Mouse (Mus musculus) urinary bladder, postnatal 10 days (tissue): ENCODE measurements around the gene Ddx24.
A peak's percentile ranks its signal among the peaks of the same experiment; 100 is the strongest.

Experiments
- DNase-seq: peaks from one replicate; pipeline ENCODE4 v3.0.0; 2022; ENCODE audit warnings: low spot score

Ddx24 gene

DNA sequence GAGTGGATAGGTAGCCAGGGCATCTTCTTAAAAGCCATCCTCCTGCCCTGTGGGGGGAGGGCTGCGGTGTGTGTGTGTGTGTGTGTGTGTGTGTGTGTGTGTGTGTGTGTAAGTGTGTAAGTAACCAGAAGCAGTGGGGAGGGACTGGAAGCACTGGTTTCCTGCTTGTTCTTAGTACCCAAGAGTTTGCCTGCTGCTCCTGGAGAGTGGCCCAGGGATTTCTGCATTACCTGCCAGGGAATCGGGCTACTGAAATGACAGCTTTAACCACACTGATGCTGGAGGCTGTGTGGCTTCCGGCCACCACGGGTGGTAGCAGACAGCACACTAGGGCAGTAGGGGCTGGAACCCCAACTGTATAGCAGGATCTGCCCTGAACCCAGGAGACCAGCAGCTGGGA is 35.6 kb downstream of the Ddx24 start:
- no peak for DNase-seq

DNA sequence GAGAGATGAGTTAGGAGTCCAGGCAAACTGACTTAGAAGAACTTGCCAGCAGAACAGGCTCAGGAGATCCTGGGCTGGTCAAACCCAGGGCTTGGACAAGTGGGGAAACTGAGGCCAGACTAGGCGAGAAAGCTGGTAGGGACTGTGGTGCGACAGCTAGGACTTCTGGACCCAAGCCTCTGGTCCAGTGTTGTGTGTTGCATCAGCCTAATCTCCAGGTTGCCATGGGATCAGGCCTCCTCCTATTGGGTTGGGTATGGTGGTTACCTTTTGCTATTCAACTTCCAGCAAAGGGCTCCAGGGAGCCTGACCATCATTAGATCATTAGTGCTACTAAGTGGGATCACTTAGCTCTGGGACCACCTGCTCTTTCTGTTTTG is 36.3 kb downstream of the Ddx24 start:
- no peak for DNase-seq

DNA sequence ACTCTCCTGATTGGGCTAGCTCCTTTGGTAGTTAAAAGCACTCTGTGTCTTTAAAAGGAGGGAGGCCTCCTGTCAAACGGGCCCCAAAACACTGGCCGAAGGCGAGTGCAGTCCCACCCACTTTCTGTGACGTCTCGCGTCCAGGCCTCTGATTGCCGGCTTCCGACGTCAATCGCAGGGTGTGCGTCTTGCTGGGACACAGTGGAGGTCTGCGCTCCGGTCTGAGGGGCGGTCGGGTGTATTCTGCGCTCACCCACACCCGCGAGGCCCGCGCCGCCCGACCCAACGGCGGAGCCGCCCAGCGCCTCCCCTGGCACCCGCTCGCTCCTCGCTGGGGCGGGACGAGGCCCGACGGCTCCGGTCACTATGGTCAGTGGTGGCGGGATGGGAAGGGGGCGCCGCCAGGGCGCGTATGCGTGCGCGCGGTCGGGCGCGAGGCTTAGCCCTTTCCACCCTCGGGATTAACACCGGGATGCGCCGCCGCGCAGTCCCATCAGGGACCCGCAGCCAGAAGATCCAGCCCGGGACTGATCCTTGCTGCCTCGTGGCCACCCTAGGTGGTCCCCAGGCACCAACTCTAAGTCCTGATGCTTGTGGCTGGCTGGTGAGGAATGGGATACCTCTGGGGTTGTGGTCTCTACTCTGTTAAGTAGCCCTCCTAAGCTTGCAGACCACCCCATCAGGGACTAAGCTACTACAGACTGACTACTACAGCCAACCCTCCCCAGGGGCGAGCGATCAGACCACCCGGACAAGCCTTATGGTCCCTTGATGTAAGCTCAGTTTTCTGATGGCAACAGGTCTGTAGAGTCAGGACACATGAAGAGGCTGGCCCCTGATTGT is 36.9 kb downstream of the Ddx24 start, which contains the start of gene Otub2:
Gene Otub2, plus strand, starts transcription at position 178 of the 843 bp plus-strand sequence.
- peak; percentile 90 for DNase-seq

DNA sequence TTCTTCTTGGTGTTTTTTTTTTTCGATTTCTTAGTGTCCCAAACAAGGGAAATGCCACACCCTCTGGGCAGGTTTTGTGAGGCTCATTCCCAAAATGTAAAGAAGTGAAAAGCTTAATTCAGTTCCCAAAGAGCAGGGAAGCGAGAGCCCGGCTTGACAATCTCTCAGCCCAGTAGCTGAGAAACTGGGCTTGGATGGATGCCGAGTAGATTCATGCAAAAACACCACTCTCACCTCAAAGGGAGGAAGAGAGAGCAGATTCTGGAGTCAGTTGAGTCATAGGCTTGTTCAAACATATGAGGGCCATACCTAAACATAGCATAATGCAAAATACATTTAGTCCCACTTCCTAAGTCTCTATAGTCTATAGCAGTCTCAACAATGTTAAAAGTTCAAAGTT is 45.4 kb downstream of the Ddx24 start:
- no peak for DNase-seq

DNA sequence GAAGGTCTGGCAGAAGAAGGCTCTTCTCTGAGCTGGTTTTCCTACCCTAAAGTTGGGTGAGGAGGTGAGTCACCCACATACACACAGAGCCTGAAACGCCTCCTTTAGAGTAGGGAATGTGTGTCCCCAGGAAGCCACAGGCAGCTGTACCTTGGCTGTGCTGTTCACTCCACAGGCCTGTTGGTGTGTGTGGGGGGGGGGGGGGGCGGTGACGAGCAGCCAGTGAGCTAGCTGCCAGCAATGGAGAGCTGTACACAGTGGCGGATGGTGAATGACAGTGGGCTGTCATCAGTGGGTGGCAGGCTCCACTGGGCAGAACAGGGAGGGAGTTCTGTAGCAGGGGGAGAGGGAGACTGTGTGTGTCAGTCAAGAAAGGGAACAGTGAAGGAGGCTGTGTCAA is 48.9 kb downstream of the Ddx24 start:
- DNase-seq: no peak

DNA sequence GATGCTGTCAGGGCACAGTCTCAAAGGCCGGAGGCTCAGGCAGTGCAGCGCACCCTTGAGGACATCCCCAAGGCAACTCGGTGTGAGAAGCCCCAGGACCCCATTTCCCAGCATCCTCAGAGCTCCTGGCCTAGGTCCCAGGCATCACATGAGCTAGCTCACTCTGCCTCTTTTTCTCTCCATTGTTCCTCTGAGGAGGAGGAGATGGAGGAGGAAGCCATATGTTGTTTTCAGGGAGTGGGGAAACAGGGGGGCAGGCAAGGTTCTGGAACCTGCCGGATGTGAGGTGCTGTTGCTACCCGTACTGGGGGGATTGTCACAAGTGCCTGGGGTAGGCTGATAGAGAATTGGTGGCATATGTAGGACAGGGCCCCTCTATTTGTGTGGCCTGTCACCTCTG is 49.5 kb downstream of the Ddx24 start:
- DNase-seq: no peak

DNA sequence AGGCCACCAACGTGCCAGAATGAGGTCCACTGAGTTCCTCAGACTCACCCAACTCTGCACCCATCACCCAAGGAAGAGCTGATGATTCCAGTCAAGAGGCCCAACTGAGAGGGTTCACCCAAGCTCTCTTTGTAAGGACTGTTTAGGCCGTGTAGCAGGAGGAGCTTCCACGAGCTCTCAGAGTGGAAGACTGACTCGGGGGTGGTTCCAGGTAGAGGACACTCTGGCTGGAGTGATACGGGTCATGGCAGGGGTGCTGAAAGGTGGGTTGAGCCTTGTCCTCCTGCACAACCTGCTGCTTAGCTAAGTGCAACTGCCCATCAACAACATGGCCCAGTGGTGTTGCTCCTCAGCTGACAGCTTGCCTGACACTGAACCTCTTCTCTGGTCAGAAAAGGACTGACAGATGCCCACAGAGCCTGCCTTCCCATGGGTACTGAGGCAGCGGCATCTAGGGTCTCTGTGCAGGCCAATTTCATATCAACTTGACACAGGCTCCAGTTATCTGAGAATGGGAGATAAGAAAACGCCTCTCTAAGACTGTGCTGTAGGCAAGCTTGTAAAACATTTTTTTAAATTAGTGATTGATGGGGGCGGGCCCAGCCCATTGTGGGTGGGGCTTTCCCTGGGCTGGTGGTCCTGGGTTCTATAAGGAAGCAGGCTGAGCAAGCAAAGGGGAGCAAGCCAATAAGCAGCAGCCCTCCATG is 51.9 kb downstream of the Ddx24 start:
- DNase-seq: no peak

DNA sequence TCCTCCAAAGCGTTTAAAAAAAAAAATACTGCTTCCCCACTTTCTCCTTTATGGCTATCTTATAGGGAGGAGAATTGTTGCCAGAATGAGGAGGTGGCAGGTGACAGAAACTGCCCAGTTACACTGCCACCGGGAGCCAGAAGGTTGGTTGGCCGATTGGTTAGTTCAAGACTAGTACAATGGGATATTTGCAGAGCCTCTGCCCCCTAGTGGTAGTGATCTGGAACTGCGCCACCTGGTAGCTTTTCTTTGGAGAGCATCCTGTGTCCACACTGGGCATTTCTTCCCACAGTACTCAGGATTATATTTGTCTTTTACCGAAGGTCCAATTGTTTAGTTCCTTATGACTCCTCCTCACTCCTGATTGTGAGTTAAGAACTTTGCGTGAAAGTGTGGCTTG is 53.9 kb downstream of the Ddx24 start:
- no peak for DNase-seq

DNA sequence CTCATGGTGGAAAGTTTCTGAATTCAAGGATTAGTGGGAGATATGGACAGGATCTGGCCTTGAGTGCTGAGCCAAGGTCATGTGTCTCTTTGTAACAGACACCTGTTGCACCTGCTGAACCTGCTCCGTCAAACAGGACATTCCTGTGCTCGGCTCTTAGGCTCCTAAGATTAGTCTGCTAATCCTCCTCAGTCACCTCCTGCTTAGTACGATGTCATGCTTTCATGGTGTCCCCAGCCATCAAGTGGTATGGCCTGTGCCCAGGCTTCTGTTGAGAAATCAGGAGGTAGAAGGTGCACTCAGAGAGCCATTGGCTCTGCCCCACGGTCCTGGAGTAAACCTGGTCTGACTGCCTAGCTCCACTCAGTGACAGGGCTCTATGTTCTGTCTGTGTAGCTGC is 54.8 kb downstream of the Ddx24 start:
- no peak for DNase-seq

DNA sequence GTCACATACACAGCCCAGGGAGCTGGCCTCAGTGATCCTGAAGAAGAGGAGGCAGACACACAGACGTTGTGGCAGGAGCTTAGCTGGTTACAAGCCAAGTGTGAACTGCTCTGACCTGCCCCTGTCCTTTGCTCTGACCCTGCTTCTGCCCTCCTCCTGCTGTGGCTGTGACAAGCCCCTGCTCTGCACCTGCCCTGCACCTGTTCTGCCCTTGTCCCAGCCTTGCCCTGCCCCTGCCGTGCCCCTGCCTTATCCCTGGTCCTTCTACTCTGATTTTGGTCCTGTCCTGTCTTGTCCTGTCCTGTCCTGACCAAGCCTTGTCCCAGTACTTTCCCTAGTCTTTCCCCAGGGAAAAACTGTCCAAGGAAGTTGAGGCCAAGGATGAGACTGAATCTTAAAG is 56.9 kb downstream of the Ddx24 start:
- no peak for DNase-seq

DNA sequence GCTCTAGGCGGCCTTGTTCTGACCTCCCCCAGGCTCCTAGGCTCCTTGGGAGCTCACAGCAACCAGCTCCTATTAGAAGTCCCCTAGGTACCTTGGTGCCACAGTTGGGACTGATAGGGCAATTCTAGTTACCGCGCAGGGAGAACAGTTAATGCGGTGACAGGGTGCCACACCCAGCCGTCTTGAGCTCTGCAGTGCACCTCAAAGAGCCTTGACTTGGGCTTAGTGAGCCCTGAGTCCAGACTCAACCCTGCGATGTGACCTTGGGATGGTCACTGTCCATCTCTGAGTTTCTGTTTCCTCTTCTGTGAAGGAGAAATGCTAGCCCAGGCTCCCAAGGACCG is 57.3 kb downstream of the Ddx24 start:
- no peak for DNase-seq

DNA sequence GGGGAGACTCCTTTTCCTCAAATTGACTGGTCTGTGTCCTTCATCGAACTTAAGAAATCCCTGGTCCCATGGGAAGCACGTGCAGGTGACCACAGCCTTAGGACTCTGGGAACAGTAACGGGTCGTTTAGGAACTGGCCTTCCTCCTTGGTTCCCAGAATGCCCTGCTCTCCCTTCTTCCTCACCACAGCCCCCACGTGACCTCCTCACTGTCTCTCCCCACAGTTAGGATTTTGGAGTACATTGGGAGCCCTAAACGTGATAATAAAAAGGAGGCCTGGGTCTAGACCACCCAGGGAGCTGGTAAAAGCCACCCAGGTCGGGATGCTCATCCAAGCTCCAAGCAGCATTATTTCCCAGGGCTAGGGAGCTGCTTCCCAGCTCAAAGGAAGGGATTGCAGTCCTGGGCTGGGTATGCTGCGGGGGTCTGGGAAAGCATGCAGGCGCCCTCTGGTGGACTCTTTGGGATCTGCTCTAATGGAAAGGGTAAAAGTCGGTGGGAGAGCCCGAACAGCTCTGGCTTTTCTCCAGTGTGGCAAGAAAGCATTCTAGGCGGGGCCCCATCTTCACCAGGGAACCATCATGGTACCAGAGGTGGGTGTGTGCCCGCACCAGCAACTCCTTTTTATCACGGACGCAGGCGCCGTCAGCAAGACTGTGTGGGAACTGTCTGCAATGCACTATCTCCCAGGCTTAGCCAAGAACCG is 57.9 kb downstream of the Ddx24 start:
- peak; percentile 29 for DNase-seq

DNA sequence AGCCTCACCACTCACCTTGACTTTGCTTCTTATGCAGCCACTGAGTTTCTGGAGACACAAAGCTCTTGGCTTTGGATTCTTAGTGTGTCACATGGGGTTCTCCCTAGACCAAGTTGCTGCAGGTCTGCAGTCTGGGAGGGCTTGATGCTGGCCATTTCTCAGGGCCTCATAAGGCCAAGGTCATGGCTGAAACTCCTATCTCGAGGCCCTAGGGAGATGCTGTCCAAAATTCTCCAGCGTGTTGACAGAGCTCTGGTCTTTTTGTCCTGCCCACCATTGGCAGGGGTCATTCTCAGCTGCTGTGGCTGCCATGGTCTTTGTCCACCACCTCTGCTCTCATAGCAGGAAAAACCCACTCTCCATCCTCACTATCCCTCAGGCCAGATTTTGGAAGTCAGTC is 58.5 kb downstream of the Ddx24 start:
- no peak for DNase-seq

DNA sequence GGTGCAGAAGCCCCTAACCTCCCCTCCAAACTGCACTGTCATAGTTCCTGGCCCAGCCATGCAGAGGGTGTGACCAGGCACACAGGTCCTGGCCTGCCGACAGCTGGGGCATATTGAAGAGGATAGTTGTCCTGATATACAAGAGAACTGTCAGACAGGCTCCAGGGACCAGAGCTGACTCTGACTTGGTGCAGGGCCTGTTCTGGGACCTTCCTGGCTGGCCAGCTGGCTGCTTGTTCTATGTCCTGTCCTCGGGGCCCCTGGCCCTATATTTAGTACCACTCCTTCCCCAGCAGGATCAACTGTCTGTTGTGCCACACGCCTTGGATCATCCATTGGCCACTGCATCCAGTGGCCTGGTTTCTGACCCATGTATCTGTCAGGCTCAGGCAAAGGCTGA is 63.3 kb downstream of the Ddx24 start:
- no peak for DNase-seq

DNA sequence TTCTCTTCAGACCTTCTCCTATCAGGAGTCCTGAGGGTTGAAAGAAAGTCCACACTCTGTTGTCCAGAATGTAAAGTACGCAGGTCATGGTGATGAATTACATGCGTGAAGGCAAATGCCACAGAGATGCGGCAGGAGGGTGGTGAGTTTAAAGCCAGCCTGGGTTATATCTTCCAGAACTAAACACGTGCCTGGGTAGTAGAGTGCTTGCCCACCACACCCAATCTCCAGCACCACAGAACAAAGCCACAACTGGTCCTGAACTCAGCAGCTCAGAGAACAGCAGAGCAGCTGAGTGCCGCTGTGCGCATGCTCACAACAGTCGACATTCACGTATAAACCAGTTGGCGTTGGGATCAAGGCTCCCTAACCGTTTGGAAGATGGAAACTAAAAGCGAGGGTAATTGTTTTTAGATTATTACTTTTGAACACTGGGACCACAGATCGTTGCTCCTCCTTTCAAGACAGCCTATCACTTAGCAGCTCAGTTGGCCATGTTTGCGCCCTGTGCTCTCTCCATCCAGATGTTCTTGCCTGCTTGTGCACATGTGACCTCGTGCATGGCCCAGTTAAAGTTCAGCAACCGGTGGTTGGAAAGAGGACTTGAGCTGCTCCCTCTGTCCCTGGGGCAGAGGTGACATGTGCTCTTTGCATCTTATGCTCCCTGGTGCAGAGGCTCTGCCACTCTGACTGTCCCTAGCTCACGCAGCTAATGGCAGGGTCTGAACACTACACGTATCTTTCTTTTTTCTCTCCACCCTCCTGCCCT is 63.9 kb downstream of the Ddx24 start:
- DNase-seq: no peak

DNA sequence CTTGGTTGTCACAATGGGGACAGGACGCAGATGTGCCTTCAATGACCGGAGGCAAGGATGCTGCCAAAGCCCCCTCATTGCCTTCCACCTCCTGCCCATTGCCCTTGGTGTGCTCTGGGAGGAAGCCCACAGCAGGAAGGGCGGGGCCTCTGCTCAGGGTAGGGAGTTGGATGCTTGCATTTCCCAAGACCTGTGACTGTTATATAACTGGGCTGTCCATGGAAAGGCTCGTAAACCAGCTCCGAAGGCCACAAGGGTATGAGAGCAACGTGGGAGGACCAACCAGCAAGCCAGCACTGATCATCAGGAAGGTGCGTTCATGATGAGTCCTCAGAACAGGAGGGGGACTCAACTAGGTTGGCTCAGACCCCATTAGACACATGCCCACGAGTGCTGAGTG is 64.8 kb downstream of the Ddx24 start:
- DNase-seq: no peak

DNA sequence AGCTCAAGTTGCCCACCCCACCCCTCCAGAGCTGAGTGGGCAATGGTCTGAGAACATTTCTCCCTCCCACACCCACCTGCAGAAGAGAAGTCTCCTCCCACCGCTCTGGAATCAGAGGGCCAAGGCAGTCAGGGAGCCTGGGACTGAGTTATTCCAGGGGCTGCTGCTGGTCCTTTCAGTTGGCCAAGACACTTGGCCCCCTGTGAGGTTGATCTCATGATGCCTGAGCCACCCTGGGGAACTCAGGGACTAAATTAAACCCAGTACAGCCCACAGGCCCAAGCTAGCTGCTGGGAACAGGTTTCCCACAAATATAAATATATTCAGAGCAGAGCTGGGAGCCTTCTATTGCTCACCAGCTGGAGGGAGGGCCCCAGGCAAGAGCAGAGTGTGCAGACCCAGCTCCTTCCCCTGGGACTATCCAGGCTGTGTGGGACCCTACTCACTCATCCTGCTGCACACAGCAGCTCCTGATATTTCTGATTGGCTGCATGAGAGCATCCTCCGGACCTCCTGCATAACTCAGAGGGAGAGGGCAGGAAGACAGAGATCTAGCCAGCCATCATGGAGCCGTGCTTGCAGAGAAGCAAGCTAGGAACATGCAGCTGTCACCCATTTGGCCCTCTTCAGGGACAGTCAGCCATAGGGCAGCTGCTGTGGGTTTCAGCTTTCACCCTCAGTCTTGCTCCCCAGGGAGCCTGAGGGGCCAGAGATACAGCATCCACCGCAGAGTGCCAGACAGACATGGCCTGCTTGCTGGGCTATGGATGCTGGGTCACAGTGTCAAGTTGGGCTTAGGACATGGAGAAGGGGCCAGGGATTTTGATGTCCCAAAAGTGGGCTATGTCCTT is 66.5 kb downstream of the Ddx24 start:
- DNase-seq: no peak

DNA sequence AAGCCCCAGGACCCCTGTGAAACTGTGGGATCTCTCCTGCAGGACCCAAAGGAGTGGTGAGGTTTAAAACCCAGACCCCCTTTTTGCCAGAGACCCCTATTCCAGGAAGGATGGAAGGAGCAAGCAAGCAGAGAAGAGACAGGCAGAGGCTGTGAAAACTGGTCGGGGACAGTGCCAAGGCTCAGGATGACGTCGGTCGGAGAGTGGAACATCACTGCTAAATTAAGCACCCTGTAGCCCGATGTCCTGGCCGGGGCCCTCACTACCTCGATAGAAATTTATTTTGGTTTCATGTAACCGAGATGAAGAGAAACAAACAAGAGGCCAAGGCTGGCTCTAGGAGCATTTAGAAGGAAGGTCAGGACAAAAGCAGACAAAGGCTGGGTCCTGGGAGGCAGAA is 67.4 kb downstream of the Ddx24 start:
- DNase-seq: no peak
